Mouse (Mus musculus) myocyte (in vitro differentiated cells): ENCODE measurements around the gene Elob. TPM values are rescaled to one million over a fixed set of nuclear protein-coding genes. Genes with fewer than 3 reads are reported as not detected.
A peak's percentile ranks its signal among the peaks of the same experiment; 100 is the strongest.

Experiments
- H3K27me3 ChIP-seq: one replicate; pipeline ENCODE4 v1.6.1; 2011; ENCODE audit not compliant: control insufficient read depth, insufficient read depth, insufficient read length
- H3K36me3 ChIP-seq: one replicate; pipeline ENCODE4 v1.6.1; 2011; ENCODE audit not compliant: control insufficient read depth, insufficient read depth
- H3K4me2 ChIP-seq: one replicate; pipeline ENCODE4 v1.6.1; 2011; ENCODE audit warnings: low read depth, control low read depth
- H3K4me3 ChIP-seq: one replicate; pipeline ENCODE4 v1.5.1; 2011; ENCODE audit warnings: mild to moderate bottlenecking, control low read depth, moderate library complexity
- H3K79me2 ChIP-seq: one replicate; pipeline ENCODE4 v1.6.1; 2011; ENCODE audit not compliant: control insufficient read depth, insufficient read depth
- H3ac ChIP-seq: one replicate; pipeline ENCODE4 v1.6.1; 2011; ENCODE audit not compliant: control insufficient read depth, insufficient read length
- CEBPB ChIP-seq: IDR thresholded peaks from 2 replicates; pipeline ENCODE4 v1.6.1; 2011; ENCODE audit warnings: mild to moderate bottlenecking, moderate library complexity; ENCODE audit not compliant: poor library complexity, insufficient read depth, severe bottlenecking
- E2F4 ChIP-seq: IDR thresholded peaks from one replicate; pipeline ENCODE4 v1.6.1; 2011; ENCODE audit warnings: mild to moderate bottlenecking, control low read depth, moderate library complexity; ENCODE audit not compliant: insufficient read depth
- MAX ChIP-seq: IDR thresholded peaks from one replicate; pipeline ENCODE4 v1.6.1; 2011; ENCODE audit warnings: low read depth, mild to moderate bottlenecking, control low read depth
- MYOD1 ChIP-seq, 3 experiments: IDR thresholded peaks; one replicate each; pipeline ENCODE4 v1.6.1; 2011; ENCODE audit warnings: control low read depth in 2 of 3, low read depth in 2 of 3, mild to moderate bottlenecking in 2 of 3, moderate library complexity in 1 of 3; ENCODE audit not compliant: insufficient read length in 2 of 3, control insufficient read depth in 1 of 3
- MYOG ChIP-seq, 3 experiments: IDR thresholded peaks; one replicate each; pipeline ENCODE4 v1.6.1; 2011; ENCODE audit warnings: control low read depth in 2 of 3, low read depth in 2 of 3, mild to moderate bottlenecking in 2 of 3; ENCODE audit not compliant: insufficient read length in 2 of 3, control insufficient read depth in 1 of 3, insufficient read depth in 1 of 3
- POLR2A ChIP-seq: IDR thresholded peaks from one replicate; pipeline ENCODE4 v1.6.1; 2011; ENCODE audit warnings: low read depth, mild to moderate bottlenecking, control low read depth, moderate library complexity; ENCODE audit not compliant: insufficient read length
- POLR2AphosphoS2 ChIP-seq: IDR thresholded peaks from one replicate; pipeline ENCODE4 v1.6.1; 2011; ENCODE audit warnings: low read depth, control low read depth; ENCODE audit not compliant: insufficient read length
- REST ChIP-seq: IDR thresholded peaks from one replicate; pipeline ENCODE4 v1.6.1; 2011; ENCODE audit warnings: mild to moderate bottlenecking, control low read depth, moderate library complexity; ENCODE audit not compliant: insufficient read depth, insufficient read length
- SRF ChIP-seq: IDR thresholded peaks from one replicate; pipeline ENCODE4 v1.6.1; 2011; ENCODE audit warnings: low read depth; ENCODE audit not compliant: control insufficient read depth, insufficient read length
- TCF12 ChIP-seq: IDR thresholded peaks from one replicate; pipeline ENCODE4 v1.6.1; 2011; ENCODE audit warnings: mild to moderate bottlenecking, control low read depth; ENCODE audit not compliant: poor library complexity, insufficient read depth, severe bottlenecking
- TCF3 ChIP-seq: IDR thresholded peaks from one replicate; pipeline ENCODE4 v1.6.1; 2011; ENCODE audit warnings: low read depth, control low read depth; ENCODE audit not compliant: insufficient read length
- USF1 ChIP-seq: IDR thresholded peaks from one replicate; pipeline ENCODE4 v1.6.1; 2011; ENCODE audit warnings: low read depth, mild to moderate bottlenecking, control low read depth, moderate library complexity
- polyA plus RNA-seq: library from polyadenylated mRNA; unstranded; fragments of >200 nt; fragmentation: generic; extraction: Trizol; gene quantifications from one replicate; pipeline ENCODE4 v1.2.1, GENCODE M21; 2012; ENCODE audit warnings: missing spikeins

Gene Elob
- polyA plus RNA-seq, 1 experiment: 986 TPM

- Histone ChIP-seq H3K27me3 (no peaks in the 10 kb centered on the region), H3K4me3 (no peak within 1 kb of the TSS), H3K4me2 (no peak within 1 kb of the TSS), H3ac (no peak within 1 kb of the TSS), H3K36me3 (no peaks in the 10 kb centered on the region), H3K79me2 (no peaks in the 10 kb centered on the region)
- TF ChIP-seq E2F4 (no peak), TCF3 (no peak), MAX (no peak), SRF (no peak), TCF12 (no peak), MYOG (IDR thresholded peaks at IDR 0.05; ENCODE audit: control insufficient read depth in 1 of 3, insufficient read depth in 1 of 3, insufficient read length in 2 of 3, low read depth in 2 of 3) (no peak), REST (no peak), POLR2A (no peak), MYOD1 (IDR thresholded peaks at IDR 0.05; ENCODE audit: control insufficient read depth in 1 of 3, insufficient read length in 2 of 3, low read depth in 2 of 3) (no peak), POLR2AphosphoS2 (no peak), USF1 (no peak), CEBPB (no peak)
Measured at GRCm38 (mm10) chr17:23843812-23844273, 14.9 kb upstream of the Elob start, which contains the start of the genes Prss32 and Prss41. Prss32 (plus strand) TSS chr17:23843855. Prss41 (minus strand) TSS chr17:23844172.

GRCm38 (mm10) chr17:23843141-23843811 lies 14.3 kb upstream of the Elob start:
- TF ChIP-seq REST (no peak), MAX (no peak), MYOD1 (IDR thresholded peaks at IDR 0.05; ENCODE audit: control insufficient read depth in 1 of 3, insufficient read length in 2 of 3, low read depth in 2 of 3) (no peak), POLR2AphosphoS2 (no peak), CEBPB (no peak), TCF3 (no peak), SRF (no peak), E2F4 (no peak), USF1 (no peak), TCF12 (no peak), POLR2A (no peak), MYOG (IDR thresholded peaks at IDR 0.05; ENCODE audit: control insufficient read depth in 1 of 3, insufficient read depth in 1 of 3, insufficient read length in 2 of 3, low read depth in 2 of 3) (no peak)
- no peaks in the 10 kb centered on the region for H3K27me3 ChIP-seq
- H3K4me3 ChIP-seq: no peak overlapping the region
- H3ac ChIP-seq: no peak overlapping the region
- no peak overlapping the region for H3K4me2 ChIP-seq
- H3K79me2 ChIP-seq: no peaks in the 10 kb centered on the region
- H3K36me3 ChIP-seq: no peaks in the 10 kb centered on the region

- no peak overlapping the region for H3K4me2 ChIP-seq
- TF ChIP-seq POLR2A (no peak), USF1 (no peak), MYOD1 (IDR thresholded peaks at IDR 0.05; ENCODE audit: control insufficient read depth in 1 of 3, insufficient read length in 2 of 3, low read depth in 2 of 3) (no peak), MYOG (IDR thresholded peaks at IDR 0.05; ENCODE audit: control insufficient read depth in 1 of 3, insufficient read depth in 1 of 3, insufficient read length in 2 of 3, low read depth in 2 of 3) (no peak), REST (no peak), TCF12 (no peak), E2F4 (no peak), CEBPB (no peak), POLR2AphosphoS2 (no peak), MAX (no peak), TCF3 (no peak), SRF (no peak)
- no peaks in the 10 kb centered on the region for H3K36me3 ChIP-seq
- no peak overlapping the region for H3ac ChIP-seq
- no peak overlapping the region for H3K4me3 ChIP-seq
- H3K27me3 ChIP-seq: no peaks in the 10 kb centered on the region
- no peaks in the 10 kb centered on the region for H3K79me2 ChIP-seq
Measured at GRCm38 (mm10) chr17:23841145-23841544, 12.2 kb upstream of the Elob start.

- TF ChIP-seq SRF (no peak), TCF12 (peak; percentile 4), MYOD1 (IDR thresholded peaks at IDR 0.05; ENCODE audit: control insufficient read depth in 1 of 3, insufficient read length in 2 of 3, low read depth in 2 of 3) (peak in 2 of 3 experiments; percentile 50 to 61), MYOG (IDR thresholded peaks at IDR 0.05; ENCODE audit: control insufficient read depth in 1 of 3, insufficient read depth in 1 of 3, insufficient read length in 2 of 3, low read depth in 2 of 3) (peak in 2 of 3 experiments; percentile 69 to 71)
- no peaks in the 10 kb centered on the region for H3K36me3 ChIP-seq
- peak within 1 kb of the TSS; percentile 38 for H3K4me2 ChIP-seq
- H3ac ChIP-seq: no peak within 1 kb of the TSS
- H3K79me2 ChIP-seq: no peaks in the 10 kb centered on the region
- H3K27me3 ChIP-seq: peaks cover 14% of the 10 kb centered on the region
- H3K4me3 ChIP-seq: no peak within 1 kb of the TSS
Measured at GRCm38 (mm10) chr17:23836006-23836575, 7.2 kb upstream of the Elob start, which contains the start of gene Prss33. Prss33 (minus strand) TSS chr17:23836056.
